Mouse (Mus musculus) MN1 (cell line): Measurements from ENCODE around the gene Ccdc82.

Experiments used
- DNase-seq: peaks from one replicate; pipeline ENCODE4 v3.0.0-alpha.2; 2016; ENCODE audit warnings: low spot score

Ccdc82 gene

DNA sequence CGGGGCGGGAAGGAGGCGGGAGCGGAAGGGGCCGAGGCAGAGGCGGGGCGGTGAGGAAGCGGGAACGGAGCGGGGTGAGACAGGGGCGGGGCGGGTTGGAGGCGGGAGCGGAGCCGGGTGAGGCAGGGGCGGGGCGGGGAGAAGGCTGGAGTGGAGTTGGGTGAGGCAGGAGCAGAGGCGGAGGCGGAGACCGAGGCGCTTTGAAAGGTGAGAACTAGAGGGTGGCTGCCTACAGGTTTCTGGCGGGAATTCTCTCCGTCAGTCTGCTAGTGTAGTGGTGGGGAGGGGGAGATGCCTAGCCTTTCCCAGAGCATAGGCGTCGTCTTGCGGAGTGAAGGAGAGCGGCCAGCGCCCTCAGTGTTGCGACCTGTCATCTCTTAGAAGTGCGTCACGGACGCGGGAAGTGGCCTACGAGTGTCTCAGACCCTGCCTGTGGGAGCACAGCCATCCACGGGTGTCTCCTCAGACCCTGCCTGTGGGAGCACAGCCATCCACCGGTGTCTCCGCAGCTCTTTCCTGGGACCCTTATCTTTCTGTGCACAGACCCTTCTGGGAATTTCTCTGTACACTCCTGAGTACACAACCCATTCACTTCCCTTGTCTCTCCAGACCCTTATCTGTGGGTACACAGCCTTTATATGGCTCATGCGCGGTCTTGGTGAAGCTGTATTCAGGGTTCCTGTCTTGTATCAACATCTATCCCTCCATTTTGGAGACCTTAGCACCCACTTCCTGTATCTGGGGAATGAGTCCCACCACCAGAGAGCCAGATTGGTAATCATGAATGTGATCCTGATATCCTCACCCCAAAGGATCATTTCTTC lies at the start of gene Ccdc82:
Ccdc82 (plus strand) TSS at position 141 of the 824 bp plus-strand sequence.
- peak; percentile 84 for DNase-seq

DNA sequence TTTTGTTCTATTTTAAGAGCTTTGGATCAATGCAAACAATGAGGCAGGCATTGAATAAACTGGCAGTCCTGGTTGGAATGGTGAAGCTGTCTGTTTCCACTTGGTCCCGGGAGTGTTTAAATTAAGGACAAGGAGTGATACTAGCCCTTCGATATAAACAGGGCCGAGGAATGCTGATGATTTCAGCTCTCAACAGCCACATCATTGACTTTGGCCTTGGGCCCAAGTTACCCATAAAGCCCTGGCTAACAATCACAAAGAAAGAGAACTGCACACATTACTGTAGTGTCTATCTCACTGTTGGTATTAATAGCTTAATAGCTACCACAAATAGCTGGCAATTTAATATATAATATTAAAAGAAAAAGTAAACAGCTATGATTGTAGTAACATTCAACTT lies 46.7 kb upstream of the Ccdc82 start:
- DNase-seq = no peak

DNA sequence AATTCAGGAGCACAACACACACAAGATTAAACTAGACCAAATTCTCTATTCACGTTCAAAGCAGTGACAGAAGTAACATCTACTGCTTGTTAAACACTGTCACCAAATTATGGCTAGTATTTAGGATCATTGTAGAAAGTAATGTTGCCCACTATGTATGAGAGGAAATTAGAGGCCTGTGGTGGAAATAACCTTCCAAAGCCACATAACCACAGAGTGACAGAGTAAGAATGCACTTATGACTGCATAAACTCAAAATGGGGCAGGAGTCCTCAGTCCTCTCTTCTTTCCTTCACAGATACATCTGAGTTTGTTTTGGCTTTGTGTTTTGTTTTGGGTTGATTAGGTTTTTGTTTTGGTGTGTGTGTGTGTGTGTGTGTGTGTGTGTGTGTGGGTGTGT lies 43.6 kb upstream of the Ccdc82 start:
- DNase-seq = no peak

DNA sequence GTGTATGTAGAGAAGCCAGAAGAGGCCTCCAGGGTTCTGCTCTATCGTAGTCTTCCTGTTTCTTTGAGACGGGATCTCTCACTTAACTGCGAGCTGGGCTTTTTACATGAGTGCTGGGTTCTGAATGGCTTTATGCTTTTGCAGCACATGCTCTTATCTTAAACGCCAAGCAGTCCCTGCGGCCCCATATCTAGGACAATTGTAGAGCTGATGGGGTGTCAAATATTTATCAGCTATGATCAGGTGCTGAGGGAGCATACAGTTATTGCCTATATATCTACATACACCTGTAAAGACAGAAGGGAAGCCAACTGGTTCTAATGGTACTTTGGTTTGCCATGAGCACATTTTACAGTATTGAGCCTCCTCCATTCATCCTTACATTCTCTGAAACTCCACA lies 43.1 kb upstream of the Ccdc82 start:
- DNase-seq = no peak

DNA sequence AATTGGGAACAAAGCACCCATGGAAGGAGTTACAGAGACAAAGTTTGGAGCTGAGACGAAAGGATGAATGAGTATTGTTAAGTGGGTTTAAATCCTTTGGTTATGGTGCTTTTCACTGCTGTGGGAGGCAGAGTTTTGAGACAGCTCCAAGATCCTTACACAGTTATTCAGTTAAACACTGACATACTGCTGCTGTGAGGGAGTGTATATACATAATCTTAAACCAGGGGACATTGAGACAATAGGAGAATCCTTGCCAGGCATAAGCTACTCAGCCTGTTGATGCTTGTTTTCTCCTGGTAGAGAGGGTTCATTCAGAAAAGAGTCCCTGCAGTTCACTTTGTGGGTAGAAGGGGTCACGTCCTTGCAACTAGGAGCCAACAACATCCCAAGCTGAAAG lies 40.4 kb upstream of the Ccdc82 start:
- no peak for DNase-seq

DNA sequence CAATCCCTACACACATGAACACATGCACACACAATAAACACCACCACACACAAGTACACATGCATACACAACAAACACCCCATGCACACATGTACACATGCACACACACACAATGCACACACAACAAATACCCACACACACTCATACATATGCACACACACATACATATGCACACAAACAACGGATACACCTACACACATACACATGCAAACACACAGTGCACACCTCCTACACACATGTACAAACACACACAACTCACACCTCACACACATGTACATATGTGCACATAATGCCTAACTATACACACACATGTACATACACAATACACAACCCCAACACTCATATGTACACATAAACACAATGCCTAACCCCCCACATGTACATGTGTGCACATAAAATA lies 20.9 kb upstream of the Ccdc82 start:
- no peak for DNase-seq

DNA sequence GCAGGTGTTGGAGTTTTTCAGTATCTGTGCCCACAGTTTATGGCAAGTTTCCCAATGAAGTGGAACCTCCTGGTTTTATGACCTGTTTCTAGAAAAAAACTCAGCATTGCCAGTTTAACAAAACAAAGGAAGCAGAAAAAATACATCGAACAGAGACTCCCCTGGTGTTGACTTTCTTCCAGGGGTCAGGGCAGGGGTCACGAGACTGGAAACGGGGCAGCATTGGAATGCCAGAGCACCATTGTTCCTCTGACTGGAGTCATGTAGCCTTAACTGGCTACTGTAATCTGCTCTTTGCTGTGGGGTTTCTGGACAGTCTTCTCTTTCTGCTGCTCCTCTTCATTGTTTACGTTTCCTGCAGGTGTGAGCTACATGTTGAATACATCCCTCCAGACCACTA lies 16.2 kb upstream of the Ccdc82 start:
- DNase-seq = no peak

DNA sequence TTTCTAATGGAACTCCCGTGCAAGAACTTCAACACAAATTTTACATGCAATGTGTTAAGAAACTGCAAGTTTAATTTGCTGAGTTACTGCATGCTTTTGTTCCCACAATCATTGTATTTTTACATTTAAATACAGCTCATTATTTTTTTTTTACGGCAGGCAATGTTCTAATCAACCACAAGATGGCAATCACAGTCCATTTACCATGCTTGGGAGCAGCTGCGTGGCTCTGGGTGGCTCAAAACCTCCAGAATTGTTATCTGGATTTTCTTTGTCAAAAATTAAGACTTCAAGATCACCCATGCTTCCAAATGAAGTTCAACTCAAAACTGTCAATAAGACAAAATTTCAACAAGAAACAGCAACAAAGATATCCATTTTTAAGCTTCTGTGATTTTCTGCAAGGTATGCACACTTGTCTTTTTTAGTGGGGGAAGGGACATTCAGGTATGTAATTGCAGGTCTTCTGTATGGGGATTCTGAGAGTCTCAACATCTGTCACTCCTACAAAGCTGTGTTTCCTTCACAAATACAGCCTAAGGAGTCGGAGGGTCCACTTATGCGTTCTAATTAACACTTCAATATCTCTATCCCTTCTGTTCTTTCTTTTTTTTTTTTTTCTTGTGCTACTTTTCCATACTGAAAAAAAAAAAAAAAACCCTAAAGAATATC lies 15.1 kb upstream of the Ccdc82 start:
- DNase-seq = peak; percentile 56

DNA sequence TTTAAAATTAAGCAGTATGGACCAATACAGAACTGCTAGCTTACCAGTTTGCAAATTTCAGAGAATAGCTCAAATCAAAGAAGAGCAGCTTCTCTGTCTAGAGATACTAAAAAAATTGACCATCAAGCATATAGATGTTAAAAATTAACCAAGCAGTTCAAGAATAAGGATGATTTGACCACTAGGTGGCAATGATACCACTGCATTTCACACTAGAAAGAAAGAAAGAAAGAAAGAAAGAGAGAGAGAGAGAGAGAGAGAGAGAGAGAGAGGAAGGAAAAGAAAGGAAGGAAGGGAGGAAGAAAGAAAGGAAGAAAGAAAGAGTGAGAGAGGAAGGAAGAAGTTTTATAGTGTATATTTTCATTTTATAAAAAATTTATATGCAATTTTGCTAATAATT lies 4.4 kb upstream of the Ccdc82 start:
- peak; percentile 42 for DNase-seq

DNA sequence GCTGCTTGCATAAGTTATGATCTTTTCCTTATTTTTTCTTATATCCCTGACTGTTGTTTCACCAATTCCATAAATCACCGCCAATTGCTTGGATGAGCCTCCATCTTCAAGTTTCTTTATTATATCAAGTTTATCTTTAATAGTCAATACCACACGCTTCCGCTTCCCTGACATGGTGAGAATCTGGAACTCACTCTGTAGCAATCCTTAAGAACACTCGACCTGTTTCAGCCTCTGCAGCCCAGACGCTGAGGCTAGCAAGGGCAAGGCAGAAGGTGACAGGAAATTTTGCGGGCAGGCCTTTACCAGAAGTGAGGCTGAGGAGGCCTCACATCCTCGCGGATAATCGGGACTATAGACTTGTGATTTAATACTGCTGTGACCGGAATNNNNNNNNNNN lies 1.3 kb upstream of the Ccdc82 start, which contains the start of gene Jrkl:
Jrkl (minus strand) TSS at position 349 of the 400 bp plus-strand sequence.
- peak; percentile 30 for DNase-seq

DNA sequence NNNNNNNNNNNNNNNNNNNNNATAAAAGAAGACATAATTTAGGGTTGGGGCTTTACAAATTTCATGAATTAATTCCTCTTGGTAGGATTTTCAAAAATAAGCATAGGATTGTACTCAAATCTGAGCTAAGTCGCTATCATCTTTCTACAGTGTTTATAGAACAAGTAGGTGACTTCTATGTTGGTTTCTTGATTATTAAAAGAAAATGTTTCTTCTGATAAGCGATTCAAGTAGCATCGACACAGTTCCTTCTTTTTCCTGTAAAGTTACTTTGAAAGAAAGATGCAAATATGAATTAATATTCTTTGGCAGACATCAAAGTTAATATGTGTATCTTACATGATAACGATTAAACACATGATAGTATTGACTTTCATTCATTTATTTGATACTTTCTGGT lies 1.3 kb downstream of the Ccdc82 start:
- DNase-seq = no peak

DNA sequence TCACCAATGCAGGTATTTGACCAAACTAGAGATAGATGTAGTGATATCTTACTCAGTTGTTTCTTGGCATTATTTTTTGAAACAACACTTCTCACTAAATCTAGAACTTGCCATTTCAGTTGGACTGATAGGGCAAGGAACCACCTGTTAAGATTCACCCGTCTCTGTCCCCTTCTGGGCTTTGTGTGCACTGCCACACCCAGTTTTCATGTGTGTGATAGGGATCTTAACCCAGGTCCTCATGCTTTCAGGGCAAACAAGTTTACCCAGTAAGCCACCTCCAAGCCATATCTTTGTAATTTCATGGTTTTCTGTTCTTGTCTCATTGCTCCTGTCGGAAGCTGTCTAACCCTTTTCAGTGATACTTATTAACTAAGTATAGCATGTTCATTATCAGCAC lies 4.5 kb downstream of the Ccdc82 start:
- DNase-seq = no peak

DNA sequence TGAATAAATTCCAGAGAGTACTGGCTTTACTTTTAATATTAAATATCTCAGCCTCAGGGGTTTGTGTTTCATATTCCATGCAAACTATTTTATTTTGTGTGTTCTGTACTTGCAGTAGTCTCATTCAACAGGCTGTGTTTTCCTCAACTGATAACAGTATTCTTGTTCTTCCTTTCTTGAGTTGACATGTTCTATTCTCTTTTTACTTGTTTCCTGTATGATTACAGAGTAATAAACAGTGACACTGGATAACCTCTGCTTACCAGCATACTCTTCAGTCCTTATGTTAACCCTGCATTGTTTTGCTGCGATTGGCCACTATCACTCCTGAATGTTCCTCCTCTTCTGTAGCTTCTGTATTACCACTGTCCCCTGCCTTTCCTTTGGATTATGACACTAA lies 10.0 kb downstream of the Ccdc82 start:
- no peak for DNase-seq

DNA sequence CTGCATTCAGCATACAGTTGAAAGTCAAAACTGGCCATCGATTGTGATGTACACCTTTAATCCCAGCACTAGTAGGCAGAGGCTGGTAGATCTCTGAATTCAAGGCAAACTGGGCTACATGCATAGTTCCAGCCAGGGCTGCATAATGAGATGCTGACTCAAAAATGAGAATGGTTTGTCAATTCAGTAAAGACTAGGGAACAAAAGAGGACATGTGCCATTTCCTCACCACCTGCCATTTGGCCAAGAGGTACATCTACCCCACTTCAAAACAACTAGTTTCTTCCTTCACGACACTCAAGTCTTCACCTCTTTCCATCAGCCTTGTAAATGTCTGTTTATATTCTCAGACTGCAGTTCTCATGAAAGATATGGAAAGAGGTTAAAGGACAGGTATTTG lies 11.4 kb downstream of the Ccdc82 start:
- DNase-seq = no peak

DNA sequence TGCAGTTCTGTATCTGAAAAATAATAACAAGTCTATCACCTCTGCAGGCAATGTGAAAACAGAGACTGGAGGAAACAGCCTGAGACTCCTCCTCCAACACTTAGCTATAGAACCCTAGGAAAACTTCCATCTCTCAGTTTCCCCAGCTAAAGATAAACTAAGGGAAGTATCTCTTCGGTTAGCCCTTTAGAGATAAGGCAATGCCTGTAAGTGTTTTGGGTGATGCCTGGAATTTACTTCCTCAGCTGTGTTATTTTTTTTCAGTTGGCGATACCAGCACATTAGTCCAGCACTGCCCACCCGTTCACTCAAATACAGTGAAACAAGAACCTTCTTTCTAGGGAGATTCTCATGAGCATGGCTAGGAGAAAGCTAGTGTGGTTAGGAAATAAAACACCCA lies 14.2 kb downstream of the Ccdc82 start:
- DNase-seq = no peak

DNA sequence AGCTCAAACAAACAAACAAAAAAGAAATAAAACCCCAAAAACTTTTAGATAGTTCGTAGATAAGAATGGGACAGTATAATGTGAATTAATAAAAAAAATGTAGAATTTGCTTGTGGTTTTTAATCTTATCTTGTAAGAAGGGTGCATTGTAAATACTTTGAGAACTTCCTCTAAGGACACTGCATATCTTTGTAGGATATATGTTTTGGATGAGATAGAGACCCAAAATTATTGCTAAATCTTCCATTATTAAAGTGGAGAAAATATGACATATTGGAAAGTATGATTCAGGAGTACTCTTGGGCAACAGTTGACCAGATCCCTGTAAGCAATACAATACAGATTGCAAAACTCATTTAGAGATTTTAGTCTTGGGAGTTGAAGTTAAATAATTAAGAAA lies 26.5 kb downstream of the Ccdc82 start:
- DNase-seq = no peak

DNA sequence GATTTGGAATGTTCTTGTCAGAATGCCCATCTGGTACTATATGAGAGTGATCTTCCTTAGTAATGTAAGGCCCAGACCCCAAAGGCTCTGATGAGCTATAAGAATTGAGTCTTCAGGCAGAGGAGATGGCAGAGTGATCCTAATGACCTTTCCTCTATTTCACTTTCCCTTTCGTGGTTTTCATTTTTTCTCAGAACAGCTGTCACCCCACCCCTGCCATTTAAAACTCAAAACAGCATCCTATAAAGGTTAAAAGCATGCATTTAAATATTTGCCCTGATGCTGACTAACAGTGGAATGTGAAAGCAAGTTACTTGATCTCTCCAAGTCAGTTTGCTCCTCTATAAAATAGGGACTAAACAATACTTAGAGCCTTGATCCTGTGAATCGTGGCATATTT lies 40.7 kb downstream of the Ccdc82 start:
- DNase-seq = no peak

DNA sequence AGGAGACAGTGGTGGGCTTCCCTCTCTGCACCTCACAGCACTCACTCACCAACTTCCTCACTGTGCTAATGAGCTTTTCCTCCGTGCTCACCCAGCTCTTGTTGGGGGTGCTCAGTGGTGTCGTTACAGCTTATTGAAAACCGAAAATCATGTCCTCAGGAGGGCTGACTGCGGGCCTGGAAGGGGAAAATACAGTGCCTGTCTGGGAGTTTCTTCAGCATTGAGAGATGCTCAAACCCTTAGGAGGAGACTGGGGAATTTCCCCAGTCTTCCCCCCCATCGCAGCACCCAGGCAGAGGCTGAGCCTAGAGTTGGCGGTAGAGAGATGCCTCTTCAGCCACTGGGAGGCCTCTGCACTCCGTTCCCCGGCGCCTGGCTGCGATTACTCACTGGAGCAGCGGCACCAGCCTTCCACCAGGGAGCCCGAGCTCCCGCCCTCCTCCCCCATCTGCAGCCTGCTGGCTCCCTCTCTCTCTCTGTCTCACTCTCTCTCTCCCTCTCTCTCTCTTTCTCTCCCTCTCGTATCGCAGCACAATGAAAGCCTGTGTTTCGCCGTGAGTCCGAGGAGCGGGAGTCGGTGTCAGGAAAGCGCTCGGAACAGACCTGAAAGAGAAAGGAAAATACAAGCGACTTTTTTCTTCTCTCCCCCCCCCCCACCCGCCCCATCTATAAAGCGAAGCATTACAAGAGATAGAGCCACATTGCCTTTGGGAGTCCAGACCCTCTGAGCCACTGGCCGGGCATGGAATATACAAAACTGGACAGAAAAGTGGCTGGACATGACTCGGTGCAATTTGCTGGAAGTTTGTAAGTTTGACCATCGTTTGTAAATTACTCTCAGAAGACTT lies 49.7 kb downstream of the Ccdc82 start:
- peak; percentile 90 for DNase-seq

DNA sequence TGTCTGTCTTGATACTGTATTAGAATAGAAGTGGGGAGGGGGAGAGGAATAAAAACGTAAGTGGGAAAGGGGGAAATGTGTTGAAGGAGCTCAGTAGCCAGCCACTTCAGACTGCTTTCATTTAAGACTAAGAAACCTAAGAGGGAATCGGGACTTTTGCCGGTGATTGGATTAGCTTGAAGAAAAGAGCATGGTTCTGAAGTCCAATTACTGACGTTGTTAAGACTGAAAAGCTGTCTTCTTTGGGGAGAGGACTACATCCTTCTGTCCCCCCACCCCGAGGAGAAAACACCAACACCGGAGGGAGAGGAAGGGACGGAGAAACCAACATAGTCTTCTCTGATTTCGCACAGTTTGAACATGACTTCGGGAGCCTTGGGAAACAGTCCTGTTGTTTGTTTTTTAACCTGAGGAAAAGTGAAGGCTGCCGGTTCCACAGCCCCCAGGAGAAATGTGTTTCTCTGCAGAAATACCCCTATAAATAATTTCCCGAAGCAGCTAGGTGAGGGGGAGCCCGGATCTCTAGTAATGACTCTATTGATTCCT lies 50.4 kb downstream of the Ccdc82 start:
- no peak for DNase-seq

DNA sequence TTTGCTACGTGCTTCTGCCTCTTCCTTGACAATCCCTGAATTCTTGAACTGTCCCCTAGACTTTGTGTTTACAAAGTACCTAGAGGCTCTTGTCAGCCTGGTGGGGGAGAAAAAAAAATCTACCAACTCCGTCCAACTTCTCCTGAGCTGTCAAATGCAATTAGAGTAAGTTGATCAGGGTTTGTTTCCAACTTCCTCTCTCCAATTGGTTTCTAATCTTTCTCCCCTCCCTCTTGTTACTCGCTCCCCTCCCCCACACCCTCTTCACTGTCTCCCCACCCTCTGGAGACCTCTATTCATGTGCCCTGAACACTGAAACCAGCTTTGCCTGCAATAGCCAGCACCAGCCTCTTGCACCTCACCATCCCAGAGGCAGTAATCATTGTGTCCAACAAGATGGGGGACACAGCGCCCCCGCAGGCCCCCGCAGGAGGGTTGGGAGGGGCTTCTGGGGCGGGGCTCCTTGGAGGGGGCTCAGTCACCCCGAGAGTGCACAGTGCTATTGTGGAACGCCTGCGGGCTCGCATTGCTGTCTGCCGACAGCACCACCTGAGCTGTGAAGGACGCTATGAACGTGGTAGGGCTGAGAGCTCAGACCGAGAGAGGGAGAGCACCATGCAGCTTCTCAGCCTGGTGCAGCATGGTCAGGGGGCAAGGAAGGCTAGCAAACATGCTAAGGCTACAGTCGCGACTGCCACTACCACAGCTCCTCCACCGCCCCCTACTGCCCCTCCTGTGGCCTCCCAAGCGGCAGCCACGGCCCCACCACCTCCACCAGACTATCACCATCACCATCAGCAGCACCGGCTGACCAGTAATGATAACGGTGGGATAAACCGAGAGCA lies 51.1 kb downstream of the Ccdc82 start, which contains the start of gene Maml2:
Maml2 (plus strand) TSS at position 290 of the 845 bp plus-strand sequence.
- DNase-seq = peak; percentile 31

DNA sequence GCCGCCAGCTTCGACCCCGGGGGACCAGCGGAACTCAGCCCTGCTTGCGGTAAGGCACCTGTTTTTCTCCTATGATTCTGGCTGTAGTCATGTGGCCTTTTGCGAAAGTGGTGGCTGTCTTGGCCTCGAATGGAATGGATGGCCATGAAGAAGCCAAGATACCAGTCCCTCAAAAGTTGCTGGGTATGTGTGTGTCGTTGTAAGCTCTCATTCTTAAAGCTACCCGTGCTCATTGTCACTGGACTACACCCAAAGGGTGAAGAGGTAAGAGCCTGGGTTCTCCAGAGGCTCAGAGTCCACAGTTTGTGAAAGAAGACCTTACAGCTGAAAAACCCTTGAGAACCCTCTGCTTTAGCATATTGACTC lies 51.7 kb downstream of the Ccdc82 start:
- DNase-seq = no peak
